Mouse (Mus musculus) heart, postnatal 10 days (tissue): ENCODE results near the gene Gm853. TPM values are rescaled to one million over a fixed set of nuclear protein-coding genes. Genes with fewer than 3 reads are reported as not detected.

ENCODE experiments used
- DNase-seq, 2 experiments: peaks; one replicate each; pipeline ENCODE4 v3.0.0; 2021
- intact Hi-C: fragments of 180-260 bp; cut with DNase I; formaldehyde crosslinking; loops from one replicate; pipeline ENCODE4 v1.15.1; 2025
- total RNA-seq, 2 experiments: library from RNA; stranded (reverse); gene quantifications; 2 replicates each; pipeline ENCODE4 v1.2.3; 2021

Gene Gm853
- total RNA-seq, 2 experiments from 2014 or later = not detected

GRCm38 (mm10) chr4:130220176-130220575 is 2.0 kb downstream of the Gm853 start:
- intact Hi-C loops = no loop called here
- DNase-seq = no peak

GRCm38 (mm10) chr4:130215392-130215791 is 6.8 kb downstream of the Gm853 start:
- intact Hi-C loops = no loop called here
- no peak for DNase-seq

GRCm38 (mm10) chr4:130213857-130214256 is 8.3 kb downstream of the Gm853 start:
- intact Hi-C loops = no loop called here
- DNase-seq = no peak

GRCm38 (mm10) chr4:130213197-130213596 is 9.0 kb downstream of the Gm853 start:
- DNase-seq = no peak
- intact Hi-C loops = no loop called here

- no peak for DNase-seq
- intact Hi-C loops = no loop called here
These were observed 9.8 kb downstream of the Gm853 start for GRCm38 (mm10) chr4:130212421-130212820.

GRCm38 (mm10) chr4:130211870-130212269 is 10.3 kb downstream of the Gm853 start:
- no peak for DNase-seq
- intact Hi-C loops = no loop called here

GRCm38 (mm10) chr4:130198694-130199670 is 23.2 kb downstream of the Gm853 start:
- intact Hi-C loops = loop anchor here (2.0 kb wide), 2 partner anchors 48 to 94 kb away; no protein-coding TSS in a partner anchor
- peak; percentile 89 to 93 for DNase-seq

- no peak for DNase-seq
- intact Hi-C loops = no loop called here
These were observed 25.7 kb downstream of the Gm853 start for GRCm38 (mm10) chr4:130196542-130196941.

- intact Hi-C loops = no loop called here
These were observed 26.3 kb downstream of the Gm853 start for GRCm38 (mm10) chr4:130195924-130196323.

GRCm38 (mm10) chr4:130192266-130192665 is 29.9 kb downstream of the Gm853 start:
- intact Hi-C loops = no loop called here
- no peak for DNase-seq

More at GRCm38 (mm10) chr4:130195924-130196323, 26.3 kb downstream of the Gm853 start:
- DNase-seq = no peak

- intact Hi-C loops = loop anchor here (1.0 to 5.0 kb wide), 3 partner anchors 51 to 232 kb away; no protein-coding TSS in a partner anchor
These were observed 32.6 kb downstream of the Gm853 start for GRCm38 (mm10) chr4:130189606-130190005.

GRCm38 (mm10) chr4:130188806-130189297 is 33.3 kb downstream of the Gm853 start:
- peak; percentile 90 to 94 for DNase-seq
- intact Hi-C loops = loop anchor here (1.0 to 5.0 kb wide), 3 partner anchors 51 to 232 kb away; no protein-coding TSS in a partner anchor

More at GRCm38 (mm10) chr4:130189606-130190005, 32.6 kb downstream of the Gm853 start:
- no peak for DNase-seq

- intact Hi-C loops = loop anchor here (5.0 kb wide), 1 partner anchor 230 kb away; no protein-coding TSS in a partner anchor
- no peak for DNase-seq
These were observed 35.3 kb downstream of the Gm853 start for GRCm38 (mm10) chr4:130186891-130187290.

GRCm38 (mm10) chr4:130186450-130186849 is 35.8 kb downstream of the Gm853 start:
- intact Hi-C loops = loop anchor here (5.0 kb wide), 1 partner anchor 229 kb away; no protein-coding TSS in a partner anchor
- no peak for DNase-seq

- intact Hi-C loops = loop anchor here (2.0 kb wide), 1 partner anchor 21 kb away; no protein-coding TSS in a partner anchor
- no peak for DNase-seq
These were observed 38.3 kb downstream of the Gm853 start for GRCm38 (mm10) chr4:130183879-130184278.

GRCm38 (mm10) chr4:130183023-130183422 is 39.2 kb downstream of the Gm853 start:
- no peak for DNase-seq
- intact Hi-C loops = no loop called here

- intact Hi-C loops = no loop called here
- DNase-seq = peak; percentile 59 to 67
These were observed 40.3 kb downstream of the Gm853 start for GRCm38 (mm10) chr4:130181886-130182285.

GRCm38 (mm10) chr4:130180909-130181602 is 41.1 kb downstream of the Gm853 start:
- intact Hi-C loops = no loop called here
- DNase-seq = no peak

- intact Hi-C loops = no loop called here
- DNase-seq = no peak
These were observed 42.3 kb downstream of the Gm853 start for GRCm38 (mm10) chr4:130179876-130180275.

- intact Hi-C loops = no loop called here
- DNase-seq = no peak
These were observed 44.7 kb downstream of the Gm853 start for GRCm38 (mm10) chr4:130177536-130177935.

- intact Hi-C loops = no loop called here
- DNase-seq = peak; percentile 59 to 60
These were observed 45.1 kb downstream of the Gm853 start for GRCm38 (mm10) chr4:130177087-130177486.
